Mouse (Mus musculus) urinary bladder, adult 18-20 months (tissue): ENCODE data around the gene Lats1.
"Not testable (repeated sequence)": the region's sequence is repeated elsewhere in the genome, so short reads cannot be mapped to it uniquely, and the experiment has no call there.

Experiments used
- DNase-seq, 2 experiments: peaks; one replicate each; pipeline ENCODE4 v3.0.0; 2022; ENCODE audit warnings: low spot score in 2 of 2, mixed read lengths in 2 of 2

The Lats1 gene

DNA sequence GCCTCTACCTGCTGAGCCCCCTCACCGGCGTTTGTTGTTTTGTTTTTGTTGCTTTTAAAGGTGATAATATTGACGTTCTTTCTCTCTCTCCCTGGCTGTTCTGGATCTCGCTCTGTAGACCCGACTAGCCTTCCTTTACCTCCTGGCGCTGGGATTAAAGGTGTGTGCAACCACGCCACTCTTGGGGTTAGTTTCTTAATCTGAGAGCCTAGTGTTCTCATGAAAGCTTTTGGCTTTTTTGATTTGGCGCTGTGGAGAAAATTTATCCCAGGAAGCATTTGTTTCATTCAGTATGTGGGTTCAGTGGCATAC, 45.4 kb downstream of the Lats1 start:
- DNase-seq, result peak in 1 of 2 experiments; percentile 5

DNA sequence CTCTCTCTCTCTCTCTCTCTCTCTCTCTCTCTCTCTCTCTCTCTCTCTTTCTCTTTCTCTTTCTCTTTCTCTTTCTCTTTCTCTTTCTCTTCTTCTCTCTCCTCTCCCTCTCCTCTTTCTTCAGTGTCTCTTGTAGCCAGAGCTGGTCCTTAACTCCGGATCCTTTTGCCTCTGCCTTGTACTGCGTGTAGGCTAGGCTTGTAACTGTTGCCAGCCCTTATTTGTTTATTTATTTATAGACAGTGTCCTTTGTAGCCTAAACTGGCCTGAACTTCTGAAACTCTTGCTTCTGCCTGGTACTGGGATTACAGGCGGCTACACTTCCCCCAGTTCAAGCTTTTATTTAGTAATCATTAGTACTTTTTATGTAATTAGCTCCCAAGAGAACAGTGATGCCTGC, 46.0 kb downstream of the Lats1 start:
- DNase-seq, result no peak

DNA sequence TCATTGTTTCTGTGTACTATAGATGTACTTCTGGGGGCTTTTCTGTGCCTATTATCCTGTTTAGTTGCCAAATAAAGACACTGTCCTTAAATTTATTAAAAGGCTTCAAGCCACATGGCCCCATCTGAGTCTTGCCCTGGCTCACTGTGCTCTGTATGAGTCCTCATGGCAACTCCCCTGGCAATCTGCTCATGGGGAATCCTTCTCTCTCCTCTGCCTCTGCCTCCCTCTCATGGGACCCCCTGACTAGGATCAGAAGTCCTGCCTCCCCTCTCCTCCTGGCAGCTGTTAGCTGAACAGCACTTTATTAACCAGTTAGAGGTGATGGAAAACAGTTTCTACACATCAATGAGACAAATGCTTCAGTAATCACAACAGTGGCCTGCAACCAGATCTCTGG, 50.6 kb downstream of the Lats1 start:
- DNase-seq, result no peak

DNA sequence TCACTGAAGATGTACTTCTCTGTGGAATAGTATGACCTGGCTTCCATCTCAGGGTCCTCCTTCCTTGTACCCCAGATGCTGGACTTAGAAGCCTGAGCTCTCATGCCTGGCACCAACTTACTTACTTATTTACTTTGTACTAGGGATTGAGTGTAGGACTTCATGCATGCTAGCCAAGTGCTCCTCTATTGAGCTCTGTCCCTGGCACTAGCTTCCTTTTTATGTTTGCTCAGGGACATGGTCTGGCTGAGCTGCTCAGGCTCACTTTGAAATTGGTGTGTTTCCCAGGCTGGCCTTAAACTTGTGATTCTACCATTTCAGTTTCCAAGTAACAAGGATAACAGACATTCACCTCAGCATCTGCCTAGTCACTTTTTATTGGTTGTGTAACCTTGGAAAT, 56.1 kb downstream of the Lats1 start:
- no peak for DNase-seq

DNA sequence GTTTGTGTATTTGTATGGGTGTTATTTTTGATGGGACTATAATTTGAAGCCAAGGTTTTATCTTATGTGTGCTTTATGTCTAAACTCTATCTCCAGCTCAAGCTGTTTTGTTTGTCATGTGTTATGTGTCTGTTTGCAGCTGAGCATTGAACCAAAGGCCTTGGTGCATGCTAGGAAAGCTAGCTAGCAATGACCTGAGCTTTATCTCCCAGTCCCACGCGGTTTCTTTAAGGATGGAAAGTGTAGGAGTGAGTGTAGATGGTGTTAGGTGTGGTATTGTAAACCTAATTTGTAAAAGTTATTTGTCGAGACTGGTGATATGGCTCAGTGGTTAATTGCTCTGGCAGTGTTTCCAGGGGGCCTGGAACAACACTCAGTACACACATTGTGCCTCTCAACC, 56.9 kb downstream of the Lats1 start:
- DNase-seq, result no peak

DNA sequence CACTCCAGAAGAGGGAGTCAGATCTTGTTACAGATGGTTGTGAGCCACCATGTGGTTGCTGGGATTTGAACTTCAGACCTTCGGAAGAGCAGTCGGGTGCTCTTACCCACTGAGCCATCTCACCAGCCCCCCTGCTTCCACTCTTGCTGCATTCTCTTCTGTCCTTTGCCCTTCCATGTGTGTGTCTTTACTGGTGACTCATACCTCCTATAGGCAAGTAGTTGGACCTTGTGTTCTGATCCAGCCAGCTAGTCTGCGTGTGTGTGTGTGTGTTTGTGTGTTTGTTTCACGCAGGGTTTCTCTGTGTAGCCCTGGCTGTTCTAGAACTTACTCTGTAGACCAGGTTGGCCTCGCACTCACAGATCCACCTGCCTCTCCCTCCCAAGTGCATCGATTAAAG, 64.5 kb downstream of the Lats1 start:
- DNase-seq, result not testable (repeated sequence)

DNA sequence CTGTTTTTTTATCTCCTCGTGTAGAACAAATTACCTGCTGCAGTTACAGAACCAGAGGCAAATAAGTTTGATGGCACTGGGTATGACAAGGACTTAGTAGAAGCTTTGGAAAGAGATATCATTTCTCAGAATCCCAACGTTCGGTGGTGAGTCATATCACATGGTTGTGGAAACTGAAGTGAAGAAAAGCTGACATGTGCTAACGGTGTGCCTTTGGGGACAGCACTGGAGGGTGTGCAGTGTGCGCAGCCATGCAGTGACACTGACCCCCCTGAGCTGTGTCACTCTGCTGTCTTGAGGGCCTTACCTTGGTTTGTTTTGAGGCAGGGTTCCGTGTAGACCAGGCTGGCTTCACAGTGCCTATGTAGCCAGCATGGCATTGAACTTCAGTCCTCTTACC, 67.7 kb downstream of the Lats1 start:
- no peak for DNase-seq

DNA sequence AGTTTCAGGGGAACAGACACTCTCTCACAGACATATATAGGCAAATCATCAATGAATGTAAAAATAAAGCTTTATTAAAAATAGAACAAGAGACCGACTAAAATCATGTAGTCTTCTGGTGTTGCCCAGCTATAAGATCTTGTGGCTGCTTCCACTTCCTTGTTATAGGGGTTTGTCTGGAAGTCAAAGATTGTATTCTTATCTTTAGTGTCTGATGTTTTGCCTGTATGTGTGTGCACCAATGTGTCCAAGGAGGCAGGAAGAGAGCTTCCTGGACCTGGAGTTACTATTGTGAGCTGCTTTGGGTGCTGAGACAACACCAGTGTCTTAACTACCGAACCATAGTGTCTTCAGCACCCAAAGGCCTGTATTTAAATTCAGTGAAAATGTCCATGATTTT, 76.5 kb downstream of the Lats1 start:
- no peak for DNase-seq
